Comparison of ENCODE assay signal across 8 mouse cellular contexts in genomic region chr5:70842192-70843095, GRCm38 (mm10). TPM values are rescaled to one million over a fixed set of nuclear protein-coding genes. Genes with fewer than 3 reads are reported as not detected.
A peak's percentile ranks its signal among the peaks of the same experiment; 100 is the strongest.
DNase-seq lines count a peak whose midpoint lies in the region; ATAC-seq lines count a peak whose summit lies in the region.

Gene Gabrg1 (minus strand): TSS chr5:70842617.

- H3K9ac ChIP-seq in heart, embryonic 11.5 days (ENCODE audit: low read depth, low read length) = no peak within 1 kb of the TSS
- peak within 1 kb of the TSS; percentile 47 for H3K9ac ChIP-seq in forebrain, embryonic 15.5 days (replicated peaks)

- peak within 1 kb of the TSS; percentile 52 for H3K4me2 ChIP-seq in heart, embryonic 11.5 days
- H3K4me2 ChIP-seq in forebrain, embryonic 15.5 days (replicated peaks) = peak within 1 kb of the TSS; percentile 77

- peak within 1 kb of the TSS; percentile 23 for H3K4me3 ChIP-seq in heart, embryonic 11.5 days (ENCODE audit: low read depth, low read length)
- H3K4me3 ChIP-seq in forebrain, embryonic 15.5 days = peak within 1 kb of the TSS; percentile 50

- H3K9me3 ChIP-seq in heart, embryonic 11.5 days (replicated peaks; ENCODE audit: control insufficient read depth, low read length) = no peaks in the 10 kb centered on the region
- H3K9me3 ChIP-seq in forebrain, embryonic 15.5 days = no peaks in the 10 kb centered on the region

- no peaks in the 10 kb centered on the region for H3K4me1 ChIP-seq in heart, embryonic 11.5 days (ENCODE audit: control insufficient read depth, insufficient read depth, low read length)
- peaks cover 12% of the 10 kb centered on the region; the same call in 1 of the 2 replicates for H3K4me1 ChIP-seq in forebrain, embryonic 15.5 days

- WGBS in heart, embryonic 11.5 days (ENCODE audit: insufficient replicate concordance) = 8% methylated on average over 19 of the region's 19 CpGs
- 1% methylated on average over 19 of the region's 19 CpGs for WGBS in forebrain, embryonic 15.5 days

- H3K36me3 ChIP-seq in heart, embryonic 11.5 days (ENCODE audit: control insufficient read depth, insufficient read depth, low read length) = no peaks in the 10 kb centered on the region
- no peaks in the 10 kb centered on the region for H3K36me3 ChIP-seq in forebrain, embryonic 15.5 days

- DNase-seq in heart, adult 8-10 months (ENCODE audit: low spot score) = no peak
- peak; percentile 4 for DNase-seq in cerebellum, adult 11-12 months
- DNase-seq in layer of hippocampus, postnatal 10 days (ENCODE audit: low spot score in 2 of 2) = peak; percentile 63 to 70
- DNase-seq in neural tube, embryonic 10.5 days (ENCODE audit: extremely low spot score, low spot score) = peak; percentile 40
- DNase-seq in urinary bladder, postnatal 36 days (ENCODE audit: low spot score in 2 of 2) = no peak

- ATAC-seq in heart, embryonic 11.5 days (replicated peaks; ENCODE audit: insufficient number of reproducible peaks, low FRiP score, low TSS enrichment) = peak; percentile 61
- ATAC-seq in forebrain, embryonic 15.5 days (replicated peaks) = peak; percentile 94
- ATAC-seq in megakaryocyte-erythroid progenitor cell, adult 5-6 weeks (replicated peaks; ENCODE audit: low FRiP score, low TSS enrichment, poor library complexity, severe bottlenecking) = no peak

- H3K27me3 ChIP-seq in heart, embryonic 11.5 days (ENCODE audit: control insufficient read depth, insufficient read depth, low read length) = no peaks in the 10 kb centered on the region; the same call in 1 of the 2 replicates
- H3K27me3 ChIP-seq in forebrain, embryonic 15.5 days = no peaks in the 10 kb centered on the region

- no peak within 1 kb of the TSS for H3K27ac ChIP-seq in heart, embryonic 11.5 days (ENCODE audit: low read depth, low read length)
- H3K27ac ChIP-seq in forebrain, embryonic 15.5 days (replicated peaks) = peak within 1 kb of the TSS; percentile 66

RNA-seq across cellular contexts. Expression of gene Gabrg1, which starts in this region (rescaled TPM):
- 0.07 TPM in 1 of 2 replicates, not detected in the other for polyA plus RNA-seq in heart, embryonic 11.5 days (2014; fragmentation: Nextera tagmentation; extraction: Ambion mirVana)
- not detected for total RNA-seq in heart, adult 8-10 months (2022)
- 6.9 and 9.0 TPM in 2 replicates for polyA plus RNA-seq in forebrain, embryonic 15.5 days (2015; fragmentation: Nextera tagmentation; extraction: Ambion mirVana)
- total RNA-seq in layer of hippocampus, postnatal 10 days (2021) = 10 to 100 TPM; 20.1 to 20.3 TPM
- total RNA-seq in megakaryocyte-erythroid progenitor cell, adult 5-6 weeks (2014; fragmentation: Nextera tagmentation) = not detected in 2 replicates
- not detected in 2 replicates for total RNA-seq in megakaryocyte-erythroid progenitor cell, adult 5-6 weeks (2017)

Comparison
In these comparisons a context has a peak if more than half of its experiments do, and no peak if none do; other contexts are left out.
1. RNA of gene Gabrg1 (total RNA-seq): 20.1 to 20.3 TPM in layer of hippocampus, postnatal 10 days; not detected in heart, adult 8-10 months and not detected in megakaryocyte-erythroid progenitor cell, adult 5-6 weeks; every median in the first group is over 10 times any median in the second.
2. Peak in ATAC-seq, H3K4me3 ChIP-seq and H3K4me2 ChIP-seq in heart, embryonic 11.5 days; RNA of the gene not detected or under 1 TPM.
3. DNase-seq: peak in cerebellum, adult 11-12 months (single experiment), layer of hippocampus, postnatal 10 days (2 of 2) and neural tube, embryonic 10.5 days (single experiment); none in heart, adult 8-10 months (single experiment) and urinary bladder, postnatal 36 days (0 of 2).